Mouse (Mus musculus) lung, postnatal 36 days (tissue): Measurements from ENCODE around the gene Cldn10.

ENCODE experiments used
- DNase-seq: peaks from one replicate; pipeline ENCODE4 v3.0.0; 2022; ENCODE audit warnings: mixed read lengths

Cldn10 gene

GRCm38 (mm10) chr14:118829331-118830095 is 41.8 kb downstream of the Cldn10 start:
- no peak for DNase-seq

GRCm38 (mm10) chr14:118831597-118831996 is 43.9 kb downstream of the Cldn10 start:
- DNase-seq, result no peak

- no peak for DNase-seq
Observed at GRCm38 (mm10) chr14:118833241-118833640, 45.5 kb downstream of the Cldn10 start.

- DNase-seq, result no peak
Observed at GRCm38 (mm10) chr14:118834313-118834712, 46.6 kb downstream of the Cldn10 start.

GRCm38 (mm10) chr14:118836145-118836544 is 48.4 kb downstream of the Cldn10 start:
- DNase-seq, result peak; percentile 32

- no peak for DNase-seq
Observed at GRCm38 (mm10) chr14:118836754-118837153, 49.0 kb downstream of the Cldn10 start.

GRCm38 (mm10) chr14:118838556-118839120 is 50.9 kb downstream of the Cldn10 start:
- no peak for DNase-seq

GRCm38 (mm10) chr14:118839416-118839815 is 51.7 kb downstream of the Cldn10 start:
- DNase-seq, result no peak

GRCm38 (mm10) chr14:118840027-118840426 is 52.3 kb downstream of the Cldn10 start:
- no peak for DNase-seq

GRCm38 (mm10) chr14:118842353-118842752 is 54.6 kb downstream of the Cldn10 start:
- DNase-seq, result no peak

GRCm38 (mm10) chr14:118846834-118847233 is 59.1 kb downstream of the Cldn10 start:
- no peak for DNase-seq

GRCm38 (mm10) chr14:118848171-118848570 is 60.5 kb downstream of the Cldn10 start:
- DNase-seq, result peak; percentile 81

GRCm38 (mm10) chr14:118850011-118850695 is 62.4 kb downstream of the Cldn10 start:
- DNase-seq, result peak; percentile 64

- peak; percentile 32 for DNase-seq
Observed at GRCm38 (mm10) chr14:118850696-118851035, 63.0 kb downstream of the Cldn10 start.

- DNase-seq, result peak; percentile 30
Observed at GRCm38 (mm10) chr14:118851496-118852107, 63.9 kb downstream of the Cldn10 start.

GRCm38 (mm10) chr14:118854371-118855114 is 66.8 kb downstream of the Cldn10 start:
- peak; percentile 55 for DNase-seq

GRCm38 (mm10) chr14:118855141-118855800 is 67.6 kb downstream of the Cldn10 start:
- peak; percentile 21 for DNase-seq

GRCm38 (mm10) chr14:118856563-118856962 is 68.9 kb downstream of the Cldn10 start:
- no peak for DNase-seq

- DNase-seq, result no peak
Observed at GRCm38 (mm10) chr14:118858318-118858717, 70.6 kb downstream of the Cldn10 start.

GRCm38 (mm10) chr14:118862253-118862652 is 74.5 kb downstream of the Cldn10 start:
- no peak for DNase-seq

GRCm38 (mm10) chr14:118864905-118865304 is 77.2 kb downstream of the Cldn10 start:
- no peak for DNase-seq
